In the genomic region with DNA sequence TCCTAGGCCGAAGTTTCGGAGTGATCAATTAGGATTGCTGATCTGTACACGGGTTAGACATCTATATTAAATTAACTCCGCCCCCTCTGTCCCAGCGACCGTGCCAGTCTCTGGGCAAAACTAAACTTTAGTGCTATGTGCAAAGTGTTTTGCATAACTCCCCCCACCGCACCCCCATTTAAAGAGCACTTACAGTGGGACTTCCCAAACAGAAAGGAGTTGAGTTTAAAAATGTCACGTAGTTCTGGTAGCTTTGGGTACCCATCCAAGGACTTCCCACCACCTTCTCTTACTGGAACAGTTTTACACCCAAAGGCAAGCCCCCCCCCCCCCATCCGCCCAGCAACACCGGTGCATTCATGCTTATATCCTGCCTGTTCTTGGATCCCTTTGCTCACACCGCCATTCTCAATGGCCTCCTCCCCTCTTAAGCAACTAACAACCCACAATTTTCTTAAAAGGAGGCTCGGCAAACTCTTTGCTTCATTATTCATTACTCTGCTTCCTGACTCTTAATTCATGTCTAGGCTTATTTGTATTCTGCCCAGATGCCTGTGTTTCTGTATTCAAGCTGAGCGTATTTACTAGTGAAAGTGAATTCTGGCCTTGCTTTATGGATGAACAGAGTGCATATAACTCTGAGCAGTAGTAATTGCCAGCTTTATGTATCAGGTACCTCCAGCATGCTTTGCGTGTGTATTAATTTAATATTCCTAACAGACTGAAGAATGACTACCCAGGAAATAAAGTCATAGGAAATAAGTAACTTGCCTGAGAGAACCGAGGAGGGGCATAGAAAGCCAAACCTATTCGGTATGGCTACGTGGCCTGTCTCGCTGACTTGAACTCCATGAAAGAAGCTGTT, we compare ENCODE assay signal across 8 mouse cellular contexts. TPM values are rescaled to one million over a fixed set of nuclear protein-coding genes. Genes with fewer than 3 reads are reported as not detected.
DNase-seq lines count a peak whose midpoint lies in the region; ATAC-seq lines count a peak whose summit lies in the region.

No protein-coding gene starts in this region.

- peak overlapping the region; percentile 100 for H3K27ac ChIP-seq in heart, embryonic 12.5 days (ENCODE audit: poor library complexity, severe bottlenecking)
- H3K27ac ChIP-seq in limb, embryonic 10.5 days, result peak overlapping the region; percentile 100
- peak overlapping the region; percentile 99 for H3K27ac ChIP-seq in midbrain, embryonic 16.5 days (ENCODE audit: low read length)

- H3K4me1 ChIP-seq in heart, embryonic 12.5 days (replicated peaks), result peaks cover 13% of the 10 kb centered on the region
- peaks cover 30% of the 10 kb centered on the region for H3K4me1 ChIP-seq in limb, embryonic 10.5 days
- H3K4me1 ChIP-seq in midbrain, embryonic 16.5 days (ENCODE audit: control insufficient read depth, insufficient read depth, low read length), result peaks cover 26% of the 10 kb centered on the region

- peak overlapping the region; percentile 99 for H3K9ac ChIP-seq in heart, embryonic 12.5 days
- peak overlapping the region; percentile 98 for H3K9ac ChIP-seq in midbrain, embryonic 16.5 days (ENCODE audit: low read depth, low read length)

- H3K4me3 ChIP-seq in heart, embryonic 12.5 days, result peak overlapping the region; percentile 97
- peak overlapping the region; percentile 96 for H3K4me3 ChIP-seq in limb, embryonic 10.5 days
- H3K4me3 ChIP-seq in midbrain, embryonic 16.5 days (ENCODE audit: low read depth, low read length), result peak overlapping the region; percentile 87

- WGBS in heart, embryonic 12.5 days, result 32% methylated on average over 18 of the region's 18 CpGs
- WGBS in limb, embryonic 10.5 days, result 31% methylated on average over 18 of the region's 18 CpGs
- 23% methylated on average over 18 of the region's 18 CpGs for WGBS in midbrain, embryonic 16.5 days

- peak overlapping the region; percentile 74 for H3K4me2 ChIP-seq in heart, embryonic 12.5 days
- peak overlapping the region; percentile 55 for H3K4me2 ChIP-seq in midbrain, embryonic 16.5 days (ENCODE audit: low read length)

- H3K36me3 ChIP-seq in heart, embryonic 12.5 days, result no peaks in the 10 kb centered on the region
- no peaks in the 10 kb centered on the region for H3K36me3 ChIP-seq in limb, embryonic 10.5 days
- no peaks in the 10 kb centered on the region for H3K36me3 ChIP-seq in midbrain, embryonic 16.5 days (ENCODE audit: control insufficient read depth, insufficient read depth, low read length)

- no peaks in the 10 kb centered on the region for H3K27me3 ChIP-seq in heart, embryonic 12.5 days (replicated peaks)
- H3K27me3 ChIP-seq in limb, embryonic 10.5 days (ENCODE audit: low read depth, poor library complexity, severe bottlenecking), result no peaks in the 10 kb centered on the region
- H3K27me3 ChIP-seq in midbrain, embryonic 16.5 days (ENCODE audit: control insufficient read depth, insufficient read depth, low read depth, low read length), result no peaks in the 10 kb centered on the region

- ATAC-seq in heart, embryonic 12.5 days (ENCODE audit: insufficient number of reproducible peaks, low FRiP score), result peak; percentile 62
- ATAC-seq in midbrain, embryonic 16.5 days, result no peak
- ATAC-seq in erythroid progenitor cell, adult 5-6 weeks (replicated peaks; ENCODE audit: low FRiP score, poor library complexity, severe bottlenecking), result no peak

- intact Hi-C loops in heart, postnatal 25 days (cut with DNase I), result loop anchor here (5.0 kb wide), 1 partner anchor 53 kb away; no protein-coding TSS in a partner anchor

- peak; percentile 88 for DNase-seq in heart, adult 8-10 months (ENCODE audit: low spot score)
- DNase-seq in heart, postnatal 25 days (ENCODE audit: low spot score), result no peak
- peak; percentile 92 for DNase-seq in Muller cell, postnatal 12 days (ENCODE audit: inconsistent ontology term)
- DNase-seq in limb, embryonic 10.5 days (ENCODE audit: low spot score), result no peak
- no peak for DNase-seq in ovary, postnatal 36 days (ENCODE audit: low spot score)

- H3K9me3 ChIP-seq in heart, embryonic 12.5 days (replicated peaks), result no peaks in the 10 kb centered on the region
- no peaks in the 10 kb centered on the region for H3K9me3 ChIP-seq in limb, embryonic 10.5 days (replicated peaks)
- H3K9me3 ChIP-seq in midbrain, embryonic 16.5 days (replicated peaks; ENCODE audit: control insufficient read depth, low read length, poor library complexity, severe bottlenecking), result no peaks in the 10 kb centered on the region

RNA-seq across cellular contexts. Expression of a gene that starts 38.4 kb away (rescaled TPM):
- total RNA-seq in heart, adult 8-10 months (2022), result 1 to 10 TPM; 5.5 to 8.5 (median 7.6) TPM
- total RNA-seq in heart, postnatal 25 days (2021), result 10 to 100 TPM; 11.0 to 13.2 TPM
- polyA plus RNA-seq in heart, embryonic 12.5 days (2016; fragmentation: Nextera tagmentation; extraction: Ambion mirVana), result 38.7 and 41.8 TPM in 2 replicates
- 60.6 and 64.1 TPM in 2 replicates for polyA plus RNA-seq in limb, embryonic 10.5 days (2016; fragmentation: Nextera tagmentation; extraction: Ambion mirVana)
- 73.6 and 84.4 TPM in 2 replicates for polyA plus RNA-seq in midbrain, embryonic 16.5 days (2015; fragmentation: Nextera tagmentation; extraction: Ambion mirVana)
- 5.0 and 6.7 TPM in 2 replicates for total RNA-seq in erythroid progenitor cell, adult 5-6 weeks (2015; ENCODE audit: low replicate concordance)
- total RNA-seq in erythroid progenitor cell, adult 5-6 weeks (2017; ENCODE audit: low replicate concordance), result 1.3 and 3.0 TPM in 2 replicates

Comparison
In these comparisons a context has a peak if more than half of its experiments do, and no peak if none do; other contexts are left out.
1. DNase-seq: peak in heart, adult 8-10 months (single experiment) and Muller cell, postnatal 12 days (single experiment); none in heart, postnatal 25 days (single experiment), limb, embryonic 10.5 days (single experiment) and ovary, postnatal 36 days (single experiment).
2. Peak in every context shown above with its lines, with median percentiles within 50 percentile points of each other: H3K27ac ChIP-seq and H3K4me3 ChIP-seq.